Mouse (Mus musculus) forebrain, postnatal 0 days (tissue): Measurements from ENCODE around the gene Tnfsf12. TPM values are rescaled to one million over a fixed set of nuclear protein-coding genes. Genes with fewer than 3 reads are reported as not detected.
A peak's percentile ranks its signal among the peaks of the same experiment; 100 is the strongest.

ENCODE experiments used
- ATAC-seq: fragments of 200-750 bp; cut with Nextera tagmentation; 2 replicates; pipeline ENCODE4 v1.8.0; 2017; ENCODE audit warnings: mild to moderate bottlenecking, moderate library complexity
- DNase-seq: peaks from one replicate; pipeline ENCODE4 v3.0.0-alpha.2; 2015
- H3K27ac ChIP-seq: fragments of 300-500 bp; sonication (generic); 2 replicates; pipeline ENCODE4 v1.5.1; 2014; ENCODE audit warnings: low read depth, mild to moderate bottlenecking, antibody characterized with exemption, low read length, moderate library complexity, mixed read lengths
- H3K27me3 ChIP-seq: fragments of 300-500 bp; sonication (generic); 2 replicates; pipeline ENCODE4 v1.6.1; 2014; ENCODE audit warnings: mild to moderate bottlenecking, low read length, mixed read lengths; ENCODE audit not compliant: insufficient read depth
- H3K36me3 ChIP-seq: fragments of 300-500 bp; sonication (generic); 2 replicates; pipeline ENCODE4 v1.6.1; 2014; ENCODE audit warnings: mild to moderate bottlenecking, moderate library complexity; ENCODE audit not compliant: insufficient read depth
- H3K4me1 ChIP-seq: fragments of 300-500 bp; sonication (generic); 2 replicates; pipeline ENCODE4 v1.6.1; 2014; ENCODE audit warnings: antibody characterized with exemption; ENCODE audit not compliant: insufficient read depth
- H3K4me2 ChIP-seq: fragments of 300-500 bp; sonication (generic); 2 replicates; pipeline ENCODE4 v1.6.1; 2014; ENCODE audit warnings: low read depth, mild to moderate bottlenecking, moderate library complexity
- H3K4me3 ChIP-seq: fragments of 300-500 bp; sonication (generic); 2 replicates; pipeline ENCODE4 v1.5.1; 2014; ENCODE audit warnings: low read depth, low read length, mixed read lengths
- H3K9ac ChIP-seq: fragments of 300-500 bp; sonication (generic); 2 replicates; pipeline ENCODE4 v1.6.1; 2014; ENCODE audit warnings: mild to moderate bottlenecking
- H3K9me3 ChIP-seq: fragments of 300-500 bp; sonication (generic); 2 replicates; pipeline ENCODE4 v1.6.1; 2016; ENCODE audit warnings: low read length
- CTCF ChIP-seq: sonication (generic); IDR thresholded peaks from 2 replicates; pipeline ENCODE4 v1.5.1; 2016; ENCODE audit warnings: antibody characterized with exemption, control low read depth, low read depth
- WGBS: fragments of 180-500 bp; shearing (Covaris S2); extraction: QIAGEN DNeasy Blood & Tissue Kit; methylation state at CpG from one replicate; pipeline ENCODE4 v1.1.7; 2014; 5-methylcytosine and 5-hydroxymethylcytosine counted together
- polyA plus RNA-seq: library from polyadenylated mRNA; unstranded; fragments of >200 nt; fragmentation: Nextera tagmentation; extraction: Ambion mirVana; gene quantifications from 2 replicates; pipeline ENCODE4 v1.2.1, GENCODE M21; 2015
- total RNA-seq: library from RNA; depleted of rRNA; stranded (reverse); fragments of >200 nt; gene quantifications from 2 replicates; pipeline ENCODE4 v1.2.3, GENCODE M21; 2014

Tnfsf12 gene
- total and polyA plus RNA-seq, 2 experiments from 2014 or later: 3.3 to 4.3 TPM

DNA sequence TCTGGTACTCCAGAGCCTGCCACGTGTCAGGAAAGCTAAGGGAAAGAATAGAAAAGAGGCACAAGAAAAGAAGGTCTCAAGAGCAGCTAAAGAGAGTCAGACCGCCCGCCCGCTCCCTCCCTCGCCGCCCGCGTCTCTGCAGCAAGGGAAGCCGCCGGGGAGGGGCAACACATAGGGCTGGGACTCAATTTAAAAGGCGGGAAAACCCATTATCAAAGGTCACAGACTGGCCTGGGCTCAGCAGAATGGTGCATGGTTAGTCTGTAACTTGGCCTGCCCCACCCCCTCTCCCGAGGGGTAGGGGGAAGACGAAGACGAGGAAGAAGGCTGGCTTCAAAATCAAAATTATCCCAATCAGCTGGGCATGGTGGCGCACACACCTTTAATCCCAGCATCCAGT is 23.0 kb upstream of the Tnfsf12 start:
- Histone ChIP-seq H3K27ac (no peak overlapping the region), H3K9ac (no peak overlapping the region), H3K27me3 (no peaks in the 10 kb centered on the region), H3K4me3 (no peak overlapping the region), H3K9me3 (no peaks in the 10 kb centered on the region), H3K4me1 (no peaks in the 10 kb centered on the region), H3K4me2 (no peak overlapping the region), H3K36me3 (no peaks in the 10 kb centered on the region)
- DNase-seq (no peak), ATAC-seq (no peak)
- no peak for TF ChIP-seq CTCF
- WGBS: 26% methylated on average over 15 of the region's 15 CpGs

DNA sequence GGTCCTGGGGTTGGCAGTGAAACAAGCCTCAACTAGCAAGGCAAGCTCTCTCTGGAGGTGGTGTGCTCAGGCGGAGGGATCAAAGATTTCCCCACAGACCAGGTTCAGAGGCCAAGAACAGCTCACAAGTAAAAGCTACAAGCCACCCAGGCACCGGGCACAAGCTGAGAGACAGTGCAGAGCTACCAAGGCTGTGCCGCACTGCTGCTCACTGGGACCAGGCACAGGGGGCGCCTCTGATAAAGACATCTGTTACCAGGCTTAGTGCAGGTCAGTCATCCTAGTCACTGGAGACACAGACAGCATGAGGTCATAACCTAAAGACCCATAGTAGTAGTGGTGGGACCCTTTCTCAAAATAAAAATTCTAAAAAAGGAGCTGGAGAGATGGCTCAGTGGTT is 21.3 kb upstream of the Tnfsf12 start:
- no peak for TF ChIP-seq CTCF
- Histone ChIP-seq H3K27ac (no peak overlapping the region), H3K4me1 (no peaks in the 10 kb centered on the region), H3K36me3 (no peaks in the 10 kb centered on the region), H3K9me3 (no peaks in the 10 kb centered on the region), H3K4me2 (no peak overlapping the region), H3K9ac (no peak overlapping the region), H3K27me3 (no peaks in the 10 kb centered on the region), H3K4me3 (no peak overlapping the region)
- DNase-seq (no peak), ATAC-seq (no peak)
- WGBS: 78% methylated on average over 4 of the region's 4 CpGs

DNA sequence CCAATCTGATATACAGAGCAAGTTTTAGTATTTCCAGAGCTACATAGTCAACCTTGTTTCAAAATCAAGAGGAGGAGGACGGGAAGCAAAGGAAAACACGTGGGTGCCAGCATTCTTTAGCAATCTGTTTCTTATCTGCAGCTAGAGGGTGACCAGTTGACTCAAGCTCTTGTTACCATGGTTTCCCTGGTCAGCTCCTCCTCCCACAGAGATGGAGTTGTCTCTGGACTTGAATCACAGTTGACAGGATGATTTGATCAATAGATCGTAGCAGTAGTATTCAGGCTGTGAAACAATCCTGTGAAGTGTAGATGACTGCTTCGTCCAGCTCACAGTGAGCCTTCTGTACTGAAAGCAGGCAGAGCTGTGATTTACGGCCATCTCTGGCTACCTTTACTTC is 20.3 kb upstream of the Tnfsf12 start:
- no peaks in the 10 kb centered on the region for H3K27me3 ChIP-seq
- ATAC-seq (no peak), DNase-seq (no peak)
- no peaks in the 10 kb centered on the region for H3K9me3 ChIP-seq
- H3K4me1 ChIP-seq: no peaks in the 10 kb centered on the region
- TF ChIP-seq CTCF: no peak
- H3K27ac ChIP-seq: no peak overlapping the region
- WGBS: 42% methylated on average over 5 of the region's 5 CpGs
- H3K9ac ChIP-seq: no peak overlapping the region
- H3K4me2 ChIP-seq: no peak overlapping the region
- no peak overlapping the region for H3K4me3 ChIP-seq
- no peaks in the 10 kb centered on the region for H3K36me3 ChIP-seq

DNA sequence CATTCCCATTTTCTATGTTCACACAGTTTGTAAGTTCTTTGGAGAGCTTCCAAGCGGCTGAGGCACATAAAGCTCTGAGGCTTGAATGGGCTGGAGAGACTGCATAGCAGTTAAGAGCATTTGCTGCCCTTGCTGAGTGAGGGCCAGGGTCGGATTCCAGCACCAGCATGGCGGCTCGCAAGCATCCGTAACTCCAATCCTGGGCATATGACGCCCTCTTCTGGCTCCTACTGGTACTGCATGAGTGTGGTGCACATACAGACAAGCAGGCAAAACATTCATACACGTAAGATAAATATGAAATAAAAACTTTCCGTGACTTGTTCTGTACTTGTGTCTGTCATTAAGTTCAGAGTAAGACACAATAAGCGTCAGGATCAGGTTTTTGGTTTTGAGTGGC is 19.8 kb upstream of the Tnfsf12 start:
- DNase-seq: no peak

DNA sequence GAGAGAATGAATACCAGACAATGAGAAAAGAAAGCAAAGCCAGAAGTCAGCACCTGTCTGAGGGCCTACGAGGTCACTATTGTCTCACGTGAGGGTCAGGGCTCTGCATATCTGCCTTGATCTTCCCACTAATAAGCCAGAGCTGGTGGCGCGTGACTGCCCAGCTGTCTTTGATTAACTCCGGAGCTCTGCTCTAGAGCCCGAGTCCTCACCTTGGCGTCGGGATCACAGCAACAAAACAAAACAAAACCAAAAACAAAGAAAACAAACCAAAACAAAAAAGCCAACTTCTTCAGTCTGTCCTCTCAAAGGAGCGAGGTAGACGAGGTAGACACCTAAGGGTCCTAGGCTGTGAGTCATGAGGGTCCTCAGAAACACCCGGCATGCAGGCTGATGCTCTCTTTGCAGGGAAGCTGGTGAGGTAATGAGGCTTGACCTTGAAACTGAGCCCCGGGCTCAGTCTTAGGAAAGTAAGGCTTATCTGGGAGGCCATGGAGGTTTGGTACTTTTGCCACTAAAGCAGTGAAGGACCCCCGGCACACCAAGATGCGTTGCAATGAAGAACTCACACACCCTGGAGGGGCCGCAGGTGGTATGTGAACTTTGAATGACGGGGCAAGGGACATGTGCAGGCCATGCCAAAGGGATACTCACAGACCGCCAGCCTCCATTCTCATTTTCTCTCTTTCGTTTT is 19.1 kb upstream of the Tnfsf12 start:
- H3K9ac ChIP-seq: no peak overlapping the region
- WGBS: 78% methylated on average over 18 of the region's 18 CpGs
- 0 out of 2 replicates have a peak, but pooled peaks cover 2% of the 10 kb centered on the region for H3K4me1 ChIP-seq
- H3K4me2 ChIP-seq: no peak overlapping the region
- H3K36me3 ChIP-seq: no peaks in the 10 kb centered on the region
- H3K27ac ChIP-seq: no peak overlapping the region
- ATAC-seq: no peak
- no peak overlapping the region for H3K4me3 ChIP-seq
- no peak for TF ChIP-seq CTCF
- no peaks in the 10 kb centered on the region for H3K9me3 ChIP-seq
- no peak for DNase-seq
- H3K27me3 ChIP-seq: no peaks in the 10 kb centered on the region

More for the DNA sequence above, 19.8 kb upstream of the Tnfsf12 start:
- Histone ChIP-seq H3K9ac (no peak overlapping the region), H3K4me2 (no peak overlapping the region), H3K27me3 (no peaks in the 10 kb centered on the region), H3K4me3 (no peak overlapping the region), H3K36me3 (no peaks in the 10 kb centered on the region), H3K27ac (no peak overlapping the region), H3K4me1 (no peaks in the 10 kb centered on the region), H3K9me3 (no peaks in the 10 kb centered on the region)
- WGBS: 52% methylated on average over 9 of the region's 9 CpGs
- no peak for ATAC-seq
- peak; percentile 53 for TF ChIP-seq CTCF

DNA sequence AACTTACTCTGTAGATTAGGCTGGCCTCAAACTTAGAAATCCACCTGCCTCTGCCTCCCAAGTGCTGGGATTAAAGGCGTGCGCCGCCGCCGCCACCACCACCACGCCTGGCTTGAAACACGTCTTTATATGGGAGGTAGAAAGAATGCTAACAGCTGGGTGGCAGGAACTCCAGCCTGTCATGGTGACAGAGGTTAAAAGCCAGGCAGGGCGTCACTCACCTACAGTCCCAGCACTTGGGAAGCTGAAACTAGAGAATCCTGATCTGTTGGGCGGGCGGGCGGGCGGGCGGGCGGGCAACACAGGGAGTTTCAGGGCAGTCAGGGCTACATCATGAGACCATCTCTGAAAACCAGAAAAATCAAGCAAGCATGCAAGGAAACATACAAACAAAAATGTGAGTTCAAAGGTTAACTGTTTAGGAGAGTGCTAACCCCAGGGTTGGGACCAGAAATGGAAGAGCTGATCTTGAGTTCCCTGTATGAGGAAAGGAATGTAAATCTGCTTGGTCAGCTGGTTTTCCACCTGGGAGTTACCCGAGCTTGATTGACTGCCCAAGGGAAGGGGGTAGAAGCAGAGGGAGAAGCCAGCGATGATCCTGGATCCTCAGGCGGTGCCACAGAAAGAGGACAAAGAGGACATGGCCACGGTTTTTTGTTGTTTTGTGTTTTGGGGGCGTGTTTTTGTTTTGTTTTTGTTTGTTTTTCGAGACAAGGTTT is 17.5 kb upstream of the Tnfsf12 start:
- Histone ChIP-seq H3K9me3 (no peaks in the 10 kb centered on the region), H3K36me3 (no peaks in the 10 kb centered on the region), H3K9ac (no peak overlapping the region), H3K27ac (no peak overlapping the region), H3K4me1 (0 out of 2 replicates have a peak, but pooled peaks cover 2% of the 10 kb centered on the region), H3K4me3 (no peak overlapping the region), H3K4me2 (no peak overlapping the region), H3K27me3 (no peaks in the 10 kb centered on the region)
- DNase-seq (no peak), ATAC-seq (no peak)
- no peak for TF ChIP-seq CTCF
- WGBS: 89% methylated on average over 20 of the region's 20 CpGs

DNA sequence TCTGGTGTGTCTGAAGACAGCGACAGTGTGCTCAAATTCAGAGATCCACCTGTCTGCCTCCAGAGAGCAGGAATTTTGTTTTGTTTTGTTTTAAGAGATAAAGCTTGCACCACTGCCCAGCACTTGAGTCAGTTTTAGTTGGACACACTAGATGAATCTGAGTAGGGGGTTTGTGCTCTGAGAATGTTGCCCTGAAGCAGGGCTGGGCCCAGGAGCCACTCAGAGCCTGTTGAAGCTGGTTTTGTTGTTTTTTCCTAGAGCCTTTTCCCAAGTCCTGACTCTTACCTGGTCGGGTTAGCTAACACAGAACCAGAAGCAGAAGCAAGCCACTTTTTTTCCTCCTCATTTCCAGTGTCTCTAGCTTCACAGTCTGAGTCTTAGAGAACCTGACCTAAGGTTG is 15.4 kb upstream of the Tnfsf12 start:
- ATAC-seq: no peak
- Histone ChIP-seq H3K4me2 (no peak overlapping the region), H3K36me3 (no peaks in the 10 kb centered on the region), H3K4me1 (0 out of 2 replicates have a peak, but pooled peaks cover 2% of the 10 kb centered on the region), H3K27me3 (no peaks in the 10 kb centered on the region), H3K4me3 (no peak overlapping the region), H3K27ac (no peak overlapping the region), H3K9me3 (no peaks in the 10 kb centered on the region), H3K9ac (no peak overlapping the region)
- no peak for DNase-seq
- no peak for TF ChIP-seq CTCF
- WGBS: 79% methylated on average over 2 of the region's 2 CpGs
